Mouse (Mus musculus): ENCODE measurements around the gene Mnd1. TPM values are rescaled to one million over a fixed set of nuclear protein-coding genes. Genes with fewer than 3 reads are reported as not detected.

Gene Mnd1
- total RNA-seq, 1 experiment = 31.9 TPM

DNA sequence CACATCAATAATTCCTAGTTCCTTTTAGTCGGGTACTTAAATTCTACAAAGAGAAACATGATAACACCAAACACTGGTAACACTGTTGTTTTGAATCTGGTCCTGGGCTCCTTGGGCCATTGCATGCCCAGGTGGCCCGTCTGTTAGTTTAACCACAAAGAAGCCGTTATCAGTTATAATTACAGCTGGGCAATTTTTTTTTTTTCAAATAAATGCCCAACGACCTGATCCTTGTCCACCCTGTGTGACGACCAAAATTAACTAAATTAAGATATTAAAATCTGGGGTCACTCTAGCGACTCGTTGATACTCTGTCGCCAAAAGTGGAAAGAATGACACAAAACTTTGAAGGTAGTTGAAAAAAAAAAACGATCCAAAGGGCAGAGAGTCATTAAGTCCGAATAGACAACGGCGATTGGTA, 855 bp downstream of the Mnd1 start:
- H3K9me3 ChIP-seq (ENCODE audit: control insufficient read depth, insufficient read depth, low read depth, low read length) = no peaks in the 10 kb centered on the region
- H3K27ac ChIP-seq (ENCODE audit: insufficient read depth, low read depth, low read length, poor library complexity, severe bottlenecking) = no peak overlapping the region
- H3K4me1 ChIP-seq (ENCODE audit: control insufficient read depth in 2 of 2, insufficient read depth in 2 of 2, low read length in 2 of 2, poor library complexity in 1 of 2) = peaks cover 2 to 3% of the 10 kb centered on the region in 2 experiments; a peak in 1 of 4 replicates
- in situ Hi-C loops (cut with MboI; ENCODE audit: low sequenced_read_pairs in 2 of 2, unreplicated experiment in 2 of 2) = no loop called here
- H3K9ac ChIP-seq (ENCODE audit: insufficient read depth, low read depth, low read length, poor library complexity, severe bottlenecking) = no peak overlapping the region
- no peaks in the 10 kb centered on the region for H3K36me3 ChIP-seq (ENCODE audit: control insufficient read depth, insufficient read depth, low read length, poor library complexity, severe bottlenecking)
- H3K4me3 ChIP-seq (ENCODE audit: insufficient read depth in 1 of 2, low read depth in 1 of 2, low read length in 2 of 2, poor library complexity in 1 of 2, severe bottlenecking in 1 of 2) = peak overlapping the region; percentile 37 to 67; a peak in 3 of 4 replicates
- no peak for DNase-seq (ENCODE audit: low read depth, low spot score)
- TF ChIP-seq HCFC1 (IDR thresholded peaks at IDR 0.05; ENCODE audit: borderline replicate concordance, insufficient read depth, low read length) = no peak
- TF ChIP-seq CHD2 (IDR thresholded peaks at IDR 0.05; ENCODE audit: low read depth, low read length) = no peak
- no peak for TF ChIP-seq MAFK (IDR thresholded peaks at IDR 0.05; ENCODE audit: insufficient read depth, low read depth, low read length)
- TF ChIP-seq ZNF384 (IDR thresholded peaks at IDR 0.05; ENCODE audit: low read depth, low read length) = peak; percentile 68; the same call in 1 of the 2 replicates
- TF ChIP-seq ZC3H11A (IDR thresholded peaks at IDR 0.05; ENCODE audit: borderline replicate concordance, low read depth, low read length) = no peak

DNA sequence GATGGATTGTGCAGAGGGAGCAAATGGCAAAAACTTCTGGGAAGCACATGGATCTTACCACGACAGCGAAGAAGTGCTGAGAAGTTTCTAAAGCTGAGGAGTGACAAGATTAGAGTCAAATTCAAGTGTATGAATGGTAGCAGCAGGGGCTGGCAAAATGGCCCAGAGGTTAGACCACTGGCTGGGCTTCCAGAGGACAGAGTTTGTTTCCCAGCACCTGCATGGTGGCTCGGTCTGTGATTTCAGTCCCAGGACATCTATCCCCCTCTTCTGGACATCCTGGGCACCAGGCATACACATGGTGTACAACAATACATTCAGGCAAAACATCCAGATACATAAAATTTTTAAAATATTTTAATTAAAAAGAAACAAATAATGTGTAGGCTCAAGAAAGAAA, 5.8 kb downstream of the Mnd1 start:
- H3K9ac ChIP-seq (ENCODE audit: insufficient read depth, low read depth, low read length, poor library complexity, severe bottlenecking) = no peak overlapping the region
- TF ChIP-seq ZC3H11A (IDR thresholded peaks at IDR 0.05; ENCODE audit: borderline replicate concordance, low read depth, low read length) (no peak), HCFC1 (IDR thresholded peaks at IDR 0.05; ENCODE audit: borderline replicate concordance, insufficient read depth, low read length) (no peak), CHD2 (IDR thresholded peaks at IDR 0.05; ENCODE audit: low read depth, low read length) (no peak), MAFK (IDR thresholded peaks at IDR 0.05; ENCODE audit: insufficient read depth, low read depth, low read length) (no peak), ZNF384 (IDR thresholded peaks at IDR 0.05; ENCODE audit: low read depth, low read length) (no peak)

DNA sequence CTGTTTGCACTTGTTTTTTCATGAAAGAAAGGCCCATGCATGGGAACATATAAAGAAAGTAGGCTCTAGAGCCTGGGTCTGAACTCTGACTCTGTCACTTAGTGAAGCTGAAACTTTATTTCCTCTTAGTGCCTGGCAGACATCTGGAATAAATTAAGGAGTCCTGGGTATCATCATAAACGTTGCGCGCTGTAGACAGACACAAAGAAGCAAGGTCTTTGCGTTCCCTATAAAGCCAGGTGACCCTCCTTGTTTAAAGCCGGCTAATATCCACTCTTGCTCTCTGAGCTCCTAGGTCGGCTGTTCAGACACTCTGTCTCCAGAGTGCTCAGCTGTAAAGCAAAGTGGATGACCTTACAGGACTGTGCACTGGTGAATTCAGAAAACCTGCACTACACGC, 14.6 kb downstream of the Mnd1 start:
- no peaks in the 10 kb centered on the region for H3K4me1 ChIP-seq (ENCODE audit: control insufficient read depth in 2 of 2, insufficient read depth in 2 of 2, low read length in 2 of 2, poor library complexity in 1 of 2)
- DNase-seq (ENCODE audit: low read depth, low spot score) = no peak
- H3K27ac ChIP-seq (ENCODE audit: insufficient read depth, low read depth, low read length, poor library complexity, severe bottlenecking) = no peak overlapping the region
- H3K9ac ChIP-seq (ENCODE audit: insufficient read depth, low read depth, low read length, poor library complexity, severe bottlenecking) = no peak overlapping the region
- TF ChIP-seq CHD2 (IDR thresholded peaks at IDR 0.05; ENCODE audit: low read depth, low read length) (no peak), ZNF384 (IDR thresholded peaks at IDR 0.05; ENCODE audit: low read depth, low read length) (no peak), ZC3H11A (IDR thresholded peaks at IDR 0.05; ENCODE audit: borderline replicate concordance, low read depth, low read length) (no peak), MAFK (IDR thresholded peaks at IDR 0.05; ENCODE audit: insufficient read depth, low read depth, low read length) (no peak), HCFC1 (IDR thresholded peaks at IDR 0.05; ENCODE audit: borderline replicate concordance, insufficient read depth, low read length) (no peak)
- no peak overlapping the region for H3K4me3 ChIP-seq (ENCODE audit: insufficient read depth in 1 of 2, low read depth in 1 of 2, low read length in 2 of 2, poor library complexity in 1 of 2, severe bottlenecking in 1 of 2)
- H3K36me3 ChIP-seq (ENCODE audit: control insufficient read depth, insufficient read depth, low read length, poor library complexity, severe bottlenecking) = no peaks in the 10 kb centered on the region; the same call in 1 of the 2 replicates
- in situ Hi-C loops (cut with MboI; ENCODE audit: low sequenced_read_pairs in 2 of 2, unreplicated experiment in 2 of 2) = no loop called here
- no peaks in the 10 kb centered on the region for H3K9me3 ChIP-seq (ENCODE audit: control insufficient read depth, insufficient read depth, low read depth, low read length)

More for the DNA sequence above, 5.8 kb downstream of the Mnd1 start:
- Histone ChIP-seq H3K9me3 (ENCODE audit: control insufficient read depth, insufficient read depth, low read depth, low read length) (no peaks in the 10 kb centered on the region), H3K36me3 (ENCODE audit: control insufficient read depth, insufficient read depth, low read length, poor library complexity, severe bottlenecking) (no peaks in the 10 kb centered on the region), H3K27ac (ENCODE audit: insufficient read depth, low read depth, low read length, poor library complexity, severe bottlenecking) (no peak overlapping the region), H3K4me1 (ENCODE audit: control insufficient read depth in 2 of 2, insufficient read depth in 2 of 2, low read length in 2 of 2, poor library complexity in 1 of 2) (no peaks in the 10 kb centered on the region; a peak in 1 of 4 replicates), H3K4me3 (ENCODE audit: insufficient read depth in 1 of 2, low read depth in 1 of 2, low read length in 2 of 2, poor library complexity in 1 of 2, severe bottlenecking in 1 of 2) (no peak overlapping the region)
- in situ Hi-C loops (cut with MboI; ENCODE audit: low sequenced_read_pairs in 2 of 2, unreplicated experiment in 2 of 2) = no loop called here
- no peak for DNase-seq (ENCODE audit: low read depth, low spot score)

DNA sequence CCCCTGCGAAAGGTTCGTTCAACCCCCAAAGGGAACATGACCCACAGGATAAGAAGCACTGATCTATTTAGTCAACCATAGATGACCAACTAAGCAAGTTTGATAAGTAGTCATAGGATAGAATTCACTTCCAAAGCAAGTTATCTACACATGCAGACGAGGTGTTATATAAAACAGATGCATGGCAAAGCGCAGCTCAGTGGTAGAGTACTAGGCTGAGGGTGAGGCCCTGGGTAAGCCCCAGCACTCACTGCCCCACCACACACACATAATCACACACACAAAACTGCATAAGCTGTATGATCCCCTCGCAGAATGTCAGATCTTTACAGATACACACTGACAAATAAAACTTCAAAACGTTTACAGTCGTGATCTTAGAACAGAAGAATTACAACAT, 19.1 kb downstream of the Mnd1 start:
- Histone ChIP-seq H3K36me3 (ENCODE audit: control insufficient read depth, insufficient read depth, low read length, poor library complexity, severe bottlenecking) (peaks cover 2% of the 10 kb centered on the region; the same call in 1 of the 2 replicates), H3K4me3 (ENCODE audit: insufficient read depth in 1 of 2, low read depth in 1 of 2, low read length in 2 of 2, poor library complexity in 1 of 2, severe bottlenecking in 1 of 2) (no peak overlapping the region), H3K27ac (ENCODE audit: insufficient read depth, low read depth, low read length, poor library complexity, severe bottlenecking) (no peak overlapping the region), H3K9me3 (ENCODE audit: control insufficient read depth, insufficient read depth, low read depth, low read length) (no peaks in the 10 kb centered on the region), H3K9ac (ENCODE audit: insufficient read depth, low read depth, low read length, poor library complexity, severe bottlenecking) (no peak overlapping the region), H3K4me1 (ENCODE audit: control insufficient read depth in 2 of 2, insufficient read depth in 2 of 2, low read length in 2 of 2, poor library complexity in 1 of 2) (no peaks in the 10 kb centered on the region)
- in situ Hi-C loops (cut with MboI; ENCODE audit: low sequenced_read_pairs in 2 of 2, unreplicated experiment in 2 of 2) = no loop called here
- TF ChIP-seq ZNF384 (IDR thresholded peaks at IDR 0.05; ENCODE audit: low read depth, low read length) = no peak
- TF ChIP-seq CHD2 (IDR thresholded peaks at IDR 0.05; ENCODE audit: low read depth, low read length) = no peak
- TF ChIP-seq HCFC1 (IDR thresholded peaks at IDR 0.05; ENCODE audit: borderline replicate concordance, insufficient read depth, low read length) = no peak
- TF ChIP-seq ZC3H11A (IDR thresholded peaks at IDR 0.05; ENCODE audit: borderline replicate concordance, low read depth, low read length) = no peak
- TF ChIP-seq MAFK (IDR thresholded peaks at IDR 0.05; ENCODE audit: insufficient read depth, low read depth, low read length) = no peak
- no peak for DNase-seq (ENCODE audit: low read depth, low spot score)

Data from ES-E14 (cell line).